Mouse (Mus musculus) heart, embryonic 10.5 days (tissue): ENCODE measurements around the gene Nr2e3. TPM values are rescaled to one million over a fixed set of nuclear protein-coding genes. Genes with fewer than 3 reads are reported as not detected.

Experiments
- DNase-seq: peaks from one replicate; pipeline ENCODE4 v3.0.0-alpha.2; 2017; ENCODE audit warnings: low spot score
- H3K27ac ChIP-seq: fragments of 300-500 bp; sonication (generic); 2 replicates; pipeline ENCODE4 v1.5.1; 2016; ENCODE audit warnings: mild to moderate bottlenecking
- H3K27me3 ChIP-seq: fragments of 300-500 bp; sonication (generic); 2 replicates; pipeline ENCODE4 v1.6.1; 2016; ENCODE audit warnings: mild to moderate bottlenecking; ENCODE audit not compliant: poor library complexity, insufficient read depth, severe bottlenecking
- H3K36me3 ChIP-seq: fragments of 300-500 bp; sonication (generic); 2 replicates; pipeline ENCODE4 v1.6.1; 2016; ENCODE audit warnings: mild to moderate bottlenecking, moderate library complexity
- H3K4me1 ChIP-seq: fragments of 300-500 bp; sonication (generic); 2 replicates; pipeline ENCODE4 v1.6.1; 2016; ENCODE audit warnings: mild to moderate bottlenecking
- H3K4me3 ChIP-seq: fragments of 300-500 bp; sonication (generic); 2 replicates; pipeline ENCODE4 v1.5.1; 2016; ENCODE audit warnings: mild to moderate bottlenecking, moderate library complexity
- H3K9me3 ChIP-seq: fragments of 300-500 bp; sonication (generic); 2 replicates; pipeline ENCODE4 v1.6.1; 2016; ENCODE audit warnings: mild to moderate bottlenecking, moderate library complexity
- WGBS: fragments of 180-500 bp; shearing (Covaris S2); methylation state at CpG from one replicate; pipeline ENCODE4 v1.1.7; 2016; 5-methylcytosine and 5-hydroxymethylcytosine counted together
- polyA plus RNA-seq: library from polyadenylated mRNA; unstranded; fragments of >200 nt; fragmentation: Nextera tagmentation; extraction: Ambion mirVana; gene quantifications from 2 replicates; pipeline ENCODE4 v1.2.1, GENCODE M21; 2016

Gene Nr2e3
- polyA plus RNA-seq, 1 experiment from 2014 or later, result 0.13 TPM

DNA sequence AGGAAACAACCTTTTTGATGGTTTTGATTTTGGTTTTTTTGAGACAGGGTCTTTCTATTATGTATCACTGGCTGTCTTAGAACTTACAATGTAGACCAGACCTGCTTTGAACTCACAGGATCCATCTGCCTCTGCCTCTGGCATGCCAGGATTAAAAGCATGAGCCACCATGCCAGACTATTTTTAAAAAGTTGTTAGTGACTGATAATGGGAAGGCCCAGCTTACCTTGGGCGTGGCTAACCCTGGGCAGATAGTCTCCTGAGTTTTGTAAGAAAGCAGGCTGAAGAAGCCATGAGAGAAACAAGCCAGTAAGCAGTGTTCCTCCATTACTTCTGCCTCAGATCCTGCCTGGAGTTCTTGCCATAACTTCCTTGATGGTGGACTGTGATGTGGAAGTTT is 57.1 kb downstream of the Nr2e3 start:
- WGBS, result 41% methylated on average over 1 of the region's 1 CpGs
- Histone ChIP-seq H3K4me1 (no peaks in the 10 kb centered on the region), H3K27me3 (no peaks in the 10 kb centered on the region), H3K27ac (no peak overlapping the region), H3K36me3 (peaks cover 12% of the 10 kb centered on the region; the same call in 1 of the 2 replicates), H3K9me3 (no peaks in the 10 kb centered on the region), H3K4me3 (no peak overlapping the region)
- no peak for DNase-seq

Other genes with a start within 250 kb of the Nr2e3 start
- gene Senp8, start 209.9 kb downstream of the Nr2e3 start, polyA plus RNA-seq, result 12.4 and 14.4 TPM in 2 replicates
- 9.5 and 10.2 TPM in 2 replicates for gene Myo9a, start 209.8 kb downstream of the Nr2e3 start, polyA plus RNA-seq